Mouse (Mus musculus): ENCODE measurements around the gene Ehf. TPM values are rescaled to one million over a fixed set of nuclear protein-coding genes. Genes with fewer than 3 reads are reported as not detected.

Ehf gene
- total RNA-seq (2018; cell fraction: chromatin; rRNA removed), result under 1 TPM in 1 of 26 experiments, not detected in 25; 0.96 TPM
- total RNA-seq (2018; cell fraction: cytosol; rRNA removed), result under 1 TPM in 21 of 26 experiments, not detected in 5; 0.03 to 0.38 (median 0.11) TPM
- total RNA-seq (2018; cell fraction: nucleus; rRNA removed), result 1 to 10 TPM in 2 of 26 experiments, under 1 TPM in 11, not detected in 13; 0.18 to 2.0 (median 0.37) TPM
- 0.11 TPM in 1 of 3 replicates, not detected in the others for polyA plus RNA-seq (2018)

- H3K36me3 ChIP-seq (ENCODE audit: inconsistent target), result no peaks in the 10 kb centered on the region
- H3K79me2 ChIP-seq (ENCODE audit: inconsistent target), result no peaks in the 10 kb centered on the region
- H3K27ac ChIP-seq, result no peak within 1 kb of the TSS
- WGBS (ENCODE audit: missing documents), result 42% methylated on average over 9 of the region's 9 CpGs
- H3K4me3 ChIP-seq (ENCODE audit: inconsistent target), result no peak within 1 kb of the TSS
Observed at GRCm38 (mm10) chr2:103303132-103303531, at the start of gene Ehf. TSS of gene Ehf (minus strand) at chr2:103303278.

DNA sequence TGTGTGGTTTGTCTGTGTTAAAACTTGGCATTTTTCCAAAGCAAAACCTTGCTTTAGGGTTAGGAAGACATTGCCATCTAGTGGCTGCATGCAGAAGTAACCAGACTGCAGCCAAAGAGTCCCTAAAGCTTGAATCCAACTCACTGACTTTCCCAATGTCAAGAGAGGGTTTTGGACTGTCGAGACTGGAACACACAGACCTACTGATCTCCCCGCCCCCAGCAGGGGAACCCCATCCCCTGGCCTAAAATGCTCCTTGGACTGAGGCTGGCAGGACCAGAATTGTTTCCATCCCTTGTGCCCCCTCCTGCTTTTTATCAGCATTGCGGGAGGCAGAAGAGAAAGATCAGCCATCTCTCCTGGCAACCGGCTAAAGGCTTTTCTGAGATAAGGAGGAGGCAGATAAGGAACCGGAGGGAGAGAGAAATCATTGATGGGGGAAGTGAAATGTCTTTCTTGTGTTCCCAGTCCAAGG is 44.4 kb upstream of the Ehf start:
- H3K79me2 ChIP-seq (ENCODE audit: inconsistent target), result no peaks in the 10 kb centered on the region
- WGBS (ENCODE audit: missing documents), result 20% methylated on average over 5 of the region's 5 CpGs
- H3K4me3 ChIP-seq (ENCODE audit: inconsistent target), result no peak overlapping the region
- no peaks in the 10 kb centered on the region for H3K36me3 ChIP-seq (ENCODE audit: inconsistent target)
- H3K27ac ChIP-seq, result no peak overlapping the region

- no peaks in the 10 kb centered on the region for H3K36me3 ChIP-seq (ENCODE audit: inconsistent target)
- no peak overlapping the region for H3K27ac ChIP-seq
- H3K4me3 ChIP-seq (ENCODE audit: inconsistent target), result no peak overlapping the region
- 74% methylated on average over 3 of the region's 3 CpGs for WGBS (ENCODE audit: missing documents)
- H3K79me2 ChIP-seq (ENCODE audit: inconsistent target), result no peaks in the 10 kb centered on the region
Observed at GRCm38 (mm10) chr2:103346751-103347289, 43.7 kb upstream of the Ehf start.

- WGBS (ENCODE audit: missing documents), result 89% methylated on average over 7 of the region's 7 CpGs
- no peak overlapping the region for H3K27ac ChIP-seq
Observed at GRCm38 (mm10) chr2:103343611-103344010, 40.5 kb upstream of the Ehf start.

DNA sequence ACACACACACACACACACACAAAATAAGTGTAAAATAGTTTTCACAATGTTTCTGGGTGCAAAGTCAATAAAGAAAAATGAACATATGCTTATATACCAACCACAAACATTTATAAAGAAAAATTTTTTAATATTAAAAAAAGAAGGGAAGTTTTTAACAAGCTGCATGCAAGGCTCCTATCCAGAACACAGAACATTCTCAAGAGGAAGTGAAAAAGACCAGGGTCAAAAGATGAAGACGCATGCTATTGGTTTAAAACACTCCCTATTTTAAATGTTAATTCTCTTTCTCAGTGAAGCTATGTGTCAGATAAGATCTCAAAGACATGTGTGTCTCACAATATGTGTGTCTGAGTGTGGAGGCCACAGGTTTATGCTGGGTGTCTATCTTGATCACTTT is 39.0 kb upstream of the Ehf start:
- 7% methylated on average over 1 of the region's 1 CpGs for WGBS (ENCODE audit: missing documents)
- Histone ChIP-seq H3K79me2 (ENCODE audit: inconsistent target) (no peaks in the 10 kb centered on the region), H3K36me3 (ENCODE audit: inconsistent target) (no peaks in the 10 kb centered on the region), H3K27ac (no peak overlapping the region), H3K4me3 (ENCODE audit: inconsistent target) (no peak overlapping the region)

More at GRCm38 (mm10) chr2:103343611-103344010, 40.5 kb upstream of the Ehf start:
- Histone ChIP-seq H3K79me2 (ENCODE audit: inconsistent target) (no peaks in the 10 kb centered on the region), H3K36me3 (ENCODE audit: inconsistent target) (no peaks in the 10 kb centered on the region), H3K4me3 (ENCODE audit: inconsistent target) (no peak overlapping the region)

- no peak overlapping the region for H3K27ac ChIP-seq
- no peaks in the 10 kb centered on the region for H3K36me3 ChIP-seq (ENCODE audit: inconsistent target)
- no peak overlapping the region for H3K4me3 ChIP-seq (ENCODE audit: inconsistent target)
- WGBS (ENCODE audit: missing documents), result 50% methylated on average over 1 of the region's 1 CpGs
- no peaks in the 10 kb centered on the region for H3K79me2 ChIP-seq (ENCODE audit: inconsistent target)
Observed at GRCm38 (mm10) chr2:103341375-103341971, 38.4 kb upstream of the Ehf start.

DNA sequence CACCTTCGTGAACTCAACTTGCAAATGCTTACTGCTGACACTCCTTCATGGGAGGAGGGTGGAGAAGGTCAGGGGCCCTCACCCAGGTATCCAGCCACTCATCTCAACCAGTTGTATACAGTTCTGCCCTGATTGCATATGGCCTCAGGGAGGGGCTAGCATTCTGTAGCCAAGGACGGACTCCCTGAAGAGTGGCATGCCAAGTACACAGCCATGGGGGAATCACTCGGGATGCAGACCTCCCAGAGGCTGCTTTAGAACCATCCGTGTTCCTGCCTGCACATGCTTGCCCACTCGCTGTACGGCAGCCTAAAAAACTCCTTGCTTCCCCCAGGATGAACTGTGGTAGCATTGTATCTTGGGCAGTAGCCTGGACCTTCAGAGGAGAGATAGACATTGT is 35.6 kb upstream of the Ehf start:
- 93% methylated on average over 6 of the region's 6 CpGs for WGBS (ENCODE audit: missing documents)

DNA sequence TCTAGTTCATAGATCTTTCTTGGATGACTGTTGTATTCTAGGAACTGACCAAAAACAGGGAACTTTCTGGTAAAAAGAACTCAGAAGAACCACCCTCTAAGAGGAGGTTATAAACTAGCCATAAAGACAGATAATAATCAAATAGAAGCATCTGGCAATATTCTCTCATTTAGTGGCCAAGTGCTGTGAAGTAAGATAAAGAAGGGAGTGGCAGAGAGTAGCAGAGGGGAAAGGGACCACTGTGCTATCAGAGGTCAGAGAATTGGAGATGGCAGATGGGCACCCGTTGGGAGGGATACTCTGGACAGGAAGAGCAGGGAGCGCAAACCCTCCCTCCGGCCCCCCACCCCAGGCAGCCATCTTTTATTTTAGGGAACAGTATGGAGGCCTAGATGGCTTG is 34.3 kb upstream of the Ehf start:
- H3K79me2 ChIP-seq (ENCODE audit: inconsistent target), result no peaks in the 10 kb centered on the region
- WGBS (ENCODE audit: missing documents), result 94% methylated on average over 3 of the region's 3 CpGs
- H3K36me3 ChIP-seq (ENCODE audit: inconsistent target), result no peaks in the 10 kb centered on the region
- H3K27ac ChIP-seq, result no peak overlapping the region
- no peak overlapping the region for H3K4me3 ChIP-seq (ENCODE audit: inconsistent target)

More for the DNA sequence above, 35.6 kb upstream of the Ehf start:
- no peaks in the 10 kb centered on the region for H3K79me2 ChIP-seq (ENCODE audit: inconsistent target)
- H3K27ac ChIP-seq, result no peak overlapping the region
- no peaks in the 10 kb centered on the region for H3K36me3 ChIP-seq (ENCODE audit: inconsistent target)
- H3K4me3 ChIP-seq (ENCODE audit: inconsistent target), result no peak overlapping the region

DNA sequence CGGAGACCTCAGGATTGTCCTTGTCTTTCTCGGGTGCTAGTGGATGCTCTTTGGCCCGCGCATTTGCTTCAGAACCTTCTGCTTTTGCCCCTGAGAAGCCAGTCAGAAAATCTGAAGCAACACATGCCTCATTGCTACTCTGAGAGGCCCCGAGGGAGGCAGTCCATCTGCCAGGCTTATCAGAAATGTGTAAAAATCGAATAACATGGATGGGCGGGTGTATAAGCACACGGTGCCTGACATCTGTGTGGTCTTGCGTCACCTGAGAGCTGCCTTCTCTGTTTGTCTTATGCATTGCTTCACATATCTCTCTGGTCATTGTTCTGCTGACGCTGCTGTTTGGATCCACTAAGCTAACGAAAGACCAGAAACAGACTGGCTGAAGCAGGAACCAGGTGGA is 33.5 kb upstream of the Ehf start:
- H3K36me3 ChIP-seq (ENCODE audit: inconsistent target), result no peaks in the 10 kb centered on the region
- no peak overlapping the region for H3K4me3 ChIP-seq (ENCODE audit: inconsistent target)
- no peak overlapping the region for H3K27ac ChIP-seq
- 83% methylated on average over 11 of the region's 11 CpGs for WGBS (ENCODE audit: missing documents)
- H3K79me2 ChIP-seq (ENCODE audit: inconsistent target), result no peaks in the 10 kb centered on the region

DNA sequence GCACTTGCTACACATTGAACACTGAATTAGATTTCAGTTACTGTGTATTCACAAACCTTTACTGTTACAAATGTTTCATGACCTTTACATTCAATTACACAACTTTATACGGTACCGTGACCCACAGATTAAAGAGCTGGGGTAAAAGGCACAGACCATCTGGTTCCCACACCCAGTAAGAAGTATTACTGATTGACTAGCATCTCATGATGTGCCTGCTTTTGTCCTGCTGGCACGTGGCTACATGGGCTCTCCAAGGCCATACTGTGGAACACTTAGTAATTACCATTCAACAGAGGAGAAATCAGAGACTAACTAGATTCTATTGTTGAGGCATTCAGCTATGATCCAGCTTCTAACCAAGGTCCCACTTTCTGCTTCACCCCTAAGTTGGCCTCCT is 32.9 kb upstream of the Ehf start:
- no peaks in the 10 kb centered on the region for H3K36me3 ChIP-seq (ENCODE audit: inconsistent target)
- WGBS (ENCODE audit: missing documents), result 88% methylated on average over 3 of the region's 3 CpGs
- no peak overlapping the region for H3K27ac ChIP-seq
- H3K79me2 ChIP-seq (ENCODE audit: inconsistent target), result no peaks in the 10 kb centered on the region
- no peak overlapping the region for H3K4me3 ChIP-seq (ENCODE audit: inconsistent target)

DNA sequence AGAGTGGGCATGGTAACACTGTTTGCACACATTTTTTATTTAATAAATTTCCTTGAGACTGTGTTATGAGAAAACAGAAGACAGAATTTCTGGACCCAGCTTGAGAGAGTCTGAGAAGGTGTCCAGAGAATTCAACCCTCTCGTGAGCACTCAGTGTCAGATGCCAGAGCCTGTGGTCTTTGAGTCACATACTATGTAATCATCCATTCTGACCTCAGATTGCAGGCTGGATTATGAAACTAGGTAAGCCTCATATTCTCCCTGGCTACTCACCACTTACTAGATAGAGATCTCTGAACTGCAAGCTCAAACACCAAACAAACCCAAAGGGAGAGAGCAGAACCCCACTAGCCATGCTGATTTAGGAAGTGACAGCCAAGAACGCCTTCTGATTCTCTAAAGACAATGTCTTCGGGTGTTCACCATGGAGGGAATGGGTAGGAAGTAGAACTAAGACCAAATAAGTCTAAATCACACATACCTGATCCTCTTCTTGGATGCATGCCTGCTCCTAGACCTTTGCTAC is 28.7 kb upstream of the Ehf start:
- H3K79me2 ChIP-seq (ENCODE audit: inconsistent target), result no peaks in the 10 kb centered on the region
- H3K36me3 ChIP-seq (ENCODE audit: inconsistent target), result no peaks in the 10 kb centered on the region
- no peak overlapping the region for H3K27ac ChIP-seq
- WGBS (ENCODE audit: missing documents), result 80% methylated on average over 3 of the region's 3 CpGs
- H3K4me3 ChIP-seq (ENCODE audit: inconsistent target), result no peak overlapping the region

GRCm38 (mm10) chr2:103328731-103329130 is 25.7 kb upstream of the Ehf start:
- H3K36me3 ChIP-seq (ENCODE audit: inconsistent target), result no peaks in the 10 kb centered on the region
- H3K27ac ChIP-seq, result no peak overlapping the region
- H3K4me3 ChIP-seq (ENCODE audit: inconsistent target), result no peak overlapping the region
- H3K79me2 ChIP-seq (ENCODE audit: inconsistent target), result no peaks in the 10 kb centered on the region
- WGBS (ENCODE audit: missing documents), result 90% methylated on average over 4 of the region's 4 CpGs

DNA sequence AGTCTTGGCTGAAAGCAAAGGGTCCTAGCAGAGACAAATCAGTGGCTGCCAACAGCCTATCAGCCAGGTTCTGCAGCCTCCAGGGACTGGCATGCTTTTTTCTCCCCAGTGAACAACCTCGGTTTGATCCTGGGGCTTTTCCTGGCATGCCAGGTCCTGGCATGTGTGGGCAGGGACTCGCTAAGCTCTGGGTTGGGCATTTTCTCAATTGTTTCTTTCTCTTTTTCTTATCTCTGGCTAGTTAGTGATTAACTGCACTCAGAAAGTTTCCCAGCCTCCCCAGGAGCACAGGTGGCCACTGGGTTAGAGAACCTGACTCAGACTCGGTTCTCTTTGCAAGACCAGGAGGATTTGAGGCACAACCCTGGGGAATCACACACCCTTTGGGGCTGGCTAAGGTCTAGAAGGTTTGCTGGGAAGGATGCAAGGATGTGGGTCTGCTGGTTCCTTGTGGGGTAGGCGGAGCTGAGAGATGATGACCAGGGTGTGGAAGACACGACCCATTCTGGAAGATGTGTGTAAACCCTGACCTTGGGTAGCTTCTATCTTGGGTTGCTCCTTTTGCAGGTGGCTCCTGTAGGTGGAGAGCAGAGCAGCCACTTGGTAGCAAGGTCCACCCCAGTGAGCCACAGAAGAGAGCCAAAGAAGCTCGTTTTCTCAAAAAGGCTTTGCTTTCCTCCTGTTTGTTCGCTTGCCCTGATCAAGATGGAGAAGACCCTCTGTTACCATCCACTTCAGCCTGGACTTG is 22.4 kb upstream of the Ehf start:
- Histone ChIP-seq H3K27ac (no peak overlapping the region), H3K4me3 (ENCODE audit: inconsistent target) (no peak overlapping the region), H3K79me2 (ENCODE audit: inconsistent target) (no peaks in the 10 kb centered on the region), H3K36me3 (ENCODE audit: inconsistent target) (no peaks in the 10 kb centered on the region)
- WGBS (ENCODE audit: missing documents), result 86% methylated on average over 7 of the region's 7 CpGs

- Histone ChIP-seq H3K79me2 (ENCODE audit: inconsistent target) (no peaks in the 10 kb centered on the region), H3K36me3 (ENCODE audit: inconsistent target) (no peaks in the 10 kb centered on the region), H3K27ac (no peak overlapping the region), H3K4me3 (ENCODE audit: inconsistent target) (no peak overlapping the region)
- WGBS (ENCODE audit: missing documents), result 84% methylated on average over 2 of the region's 2 CpGs
Observed at GRCm38 (mm10) chr2:103324320-103324719, 21.2 kb upstream of the Ehf start.

- 83% methylated on average over 1 of the region's 1 CpGs for WGBS (ENCODE audit: missing documents)
- H3K4me3 ChIP-seq (ENCODE audit: inconsistent target), result no peak overlapping the region
- no peak overlapping the region for H3K27ac ChIP-seq
- H3K79me2 ChIP-seq (ENCODE audit: inconsistent target), result no peaks in the 10 kb centered on the region
- H3K36me3 ChIP-seq (ENCODE audit: inconsistent target), result no peaks in the 10 kb centered on the region
Observed at GRCm38 (mm10) chr2:103322171-103322570, 19.1 kb upstream of the Ehf start.
